Mouse (Mus musculus): ENCODE measurements around the gene Rabl6.
A peak's percentile ranks its signal among the peaks of the same experiment; 100 is the strongest.

The Rabl6 gene

DNA sequence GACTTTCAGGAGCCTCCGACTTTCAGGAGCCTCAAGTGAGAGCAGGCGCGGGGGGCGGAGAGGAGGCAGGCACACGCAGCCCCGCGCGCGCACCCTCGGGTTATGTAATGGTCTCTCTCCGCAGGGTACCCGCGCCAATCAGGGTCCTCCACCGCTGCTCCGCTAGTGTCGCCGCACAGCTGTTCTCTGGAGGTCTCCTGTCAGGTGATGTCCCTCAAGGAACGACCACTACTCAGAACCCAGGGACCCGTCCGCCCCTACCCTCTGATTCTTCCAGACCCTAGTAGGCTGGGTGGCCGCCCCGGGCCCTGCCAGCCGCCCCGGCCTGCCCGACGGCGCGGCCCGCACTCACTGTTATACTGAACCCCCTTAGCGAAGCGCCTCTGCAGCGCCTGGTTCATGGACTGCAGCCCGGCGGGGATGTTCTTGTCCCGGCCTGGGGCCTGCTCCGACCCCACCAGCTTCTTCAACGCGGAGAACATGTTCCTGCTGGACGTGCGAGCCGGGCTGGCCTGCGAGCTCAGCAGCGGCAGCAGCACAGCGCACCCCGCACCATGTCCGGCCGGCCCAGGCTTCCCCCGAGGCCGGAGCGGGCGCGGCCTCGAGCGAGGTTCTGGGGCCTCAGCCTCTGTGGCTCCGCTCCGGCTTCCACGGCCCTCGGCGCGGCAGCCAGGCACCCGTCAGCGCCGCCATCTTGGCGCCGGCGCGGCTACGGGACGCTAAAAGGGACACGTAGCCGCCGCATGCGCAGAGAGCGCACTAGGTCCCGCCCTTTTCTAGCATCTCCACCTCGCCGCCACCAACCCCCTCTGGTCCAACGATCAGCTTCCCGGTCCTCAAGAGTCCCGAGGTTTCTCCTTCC is at the start of gene Rabl6:
Gene Rabl6 (minus strand): TSS at position 761 of the 862 bp plus-strand sequence.
- peak; percentile 91 for DNase-seq (ENCODE audit: low spot score)

- DNase-seq (ENCODE audit: low spot score) = no peak
Observed at GRCm38 (mm10) chr2:25657652-25658051, 49.3 kb upstream of the Rabl6 start, which contains the start of gene Lcn5. Gene Lcn5 (plus strand): TSS chr2:25657952.

DNA sequence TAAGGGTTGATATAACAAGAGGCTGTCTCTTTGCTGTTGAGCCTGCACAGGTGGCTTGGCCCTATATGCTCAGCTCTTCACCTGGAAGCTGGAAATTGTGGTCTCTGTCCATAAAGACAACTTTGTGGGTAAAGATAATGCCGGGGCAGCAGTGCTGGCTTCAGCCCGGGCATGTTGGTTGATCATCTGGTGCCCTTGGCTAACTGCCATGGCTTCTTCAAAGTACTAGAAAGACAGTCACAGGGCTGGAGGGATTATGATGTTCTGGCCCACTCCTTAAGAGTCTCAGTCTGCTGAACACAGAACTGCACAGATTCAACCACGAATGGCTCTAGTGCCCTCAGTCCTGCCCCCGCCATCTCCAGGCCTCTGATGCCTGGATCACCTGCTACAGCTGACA is 48.9 kb upstream of the Rabl6 start:
- DNase-seq (ENCODE audit: low spot score) = no peak

- DNase-seq (ENCODE audit: low spot score) = peak; percentile 18
Observed at GRCm38 (mm10) chr2:25656691-25657090, 48.4 kb upstream of the Rabl6 start.

GRCm38 (mm10) chr2:25654502-25654901 is 46.2 kb upstream of the Rabl6 start:
- peak; percentile 23 for DNase-seq (ENCODE audit: low spot score)

GRCm38 (mm10) chr2:25652902-25653301 is 44.6 kb upstream of the Rabl6 start, which contains the start of gene Lcn8:
Gene Lcn8 (plus strand): TSS chr2:25653120.
- DNase-seq (ENCODE audit: low spot score) = no peak

- peak; percentile 41 for DNase-seq (ENCODE audit: low spot score)
Observed at GRCm38 (mm10) chr2:25639890-25640289, 31.6 kb upstream of the Rabl6 start.

DNA sequence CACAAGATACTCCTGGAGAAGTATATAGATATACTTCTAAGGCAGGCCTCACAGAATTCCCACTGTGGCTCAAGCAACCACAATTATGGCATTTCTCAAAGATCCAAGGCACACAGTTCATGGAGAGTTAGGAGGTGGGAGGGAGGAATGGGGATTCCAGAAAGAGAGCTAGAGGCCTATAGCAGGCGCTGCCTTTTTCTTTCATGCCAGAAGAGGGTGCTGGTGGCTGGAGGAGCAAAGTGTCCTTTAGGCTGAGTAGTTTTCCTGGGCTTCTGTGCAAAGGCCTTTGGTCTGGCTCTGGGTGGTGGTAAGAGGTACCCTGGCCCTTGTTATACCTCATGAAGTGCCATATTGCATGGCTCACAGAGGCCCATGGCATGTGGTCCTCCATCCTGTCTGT is 25.7 kb upstream of the Rabl6 start:
- no peak for DNase-seq (ENCODE audit: low spot score)

GRCm38 (mm10) chr2:25633616-25634015 is 25.3 kb upstream of the Rabl6 start:
- no peak for DNase-seq (ENCODE audit: low spot score)

GRCm38 (mm10) chr2:25628738-25629137 is 20.4 kb upstream of the Rabl6 start:
- no peak for DNase-seq (ENCODE audit: low spot score)

DNA sequence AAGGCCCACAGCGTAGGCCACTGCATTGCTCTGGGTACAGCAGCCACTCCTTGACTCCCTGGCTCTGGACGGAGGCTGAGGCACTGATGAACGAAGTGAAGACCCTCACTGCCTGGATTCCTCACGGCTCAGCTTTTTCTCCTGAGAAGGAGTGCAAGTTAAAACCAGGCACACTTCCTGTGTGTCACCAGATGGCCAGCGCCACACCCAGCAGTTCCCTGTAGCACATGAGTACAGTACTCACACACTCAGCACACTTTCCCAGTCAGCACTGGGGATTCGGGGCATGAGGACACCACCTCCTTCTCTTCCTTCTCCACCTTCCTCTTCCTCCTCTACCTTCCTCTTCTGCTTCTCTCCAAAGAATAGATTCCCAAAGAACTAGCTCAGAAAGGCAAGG is 19.5 kb upstream of the Rabl6 start, which contains the start of gene Fcna:
Gene Fcna (minus strand): TSS at position 220 of the 400 bp plus-strand sequence.
- no peak for DNase-seq (ENCODE audit: low spot score)

GRCm38 (mm10) chr2:25625986-25626385 is 17.7 kb upstream of the Rabl6 start:
- no peak for DNase-seq (ENCODE audit: low spot score)

GRCm38 (mm10) chr2:25621229-25622200 is 13.2 kb upstream of the Rabl6 start, which contains the start of gene Tmem141:
Gene Tmem141 (minus strand): TSS chr2:25622005.
- peak; percentile 94 for DNase-seq (ENCODE audit: low spot score)

DNA sequence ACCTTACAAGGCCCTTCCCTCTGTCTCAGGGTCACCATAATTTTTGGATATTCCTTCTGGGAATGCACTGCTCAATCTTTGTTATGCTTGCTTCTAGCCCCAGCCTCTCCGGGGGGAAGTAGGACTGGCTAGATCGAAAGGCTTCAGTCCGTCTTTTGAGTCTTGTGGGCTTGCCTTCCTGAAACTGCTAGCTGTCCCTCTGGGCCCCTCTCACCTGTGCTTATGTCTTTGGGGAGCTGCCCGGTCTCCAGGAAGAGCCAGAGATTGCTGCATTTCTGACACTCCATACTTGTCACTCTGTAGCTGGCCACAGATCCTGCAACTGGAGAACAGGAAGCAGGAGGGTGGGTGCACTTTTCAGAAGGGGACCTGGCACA is 12.5 kb upstream of the Rabl6 start:
- no peak for DNase-seq (ENCODE audit: low spot score)

DNA sequence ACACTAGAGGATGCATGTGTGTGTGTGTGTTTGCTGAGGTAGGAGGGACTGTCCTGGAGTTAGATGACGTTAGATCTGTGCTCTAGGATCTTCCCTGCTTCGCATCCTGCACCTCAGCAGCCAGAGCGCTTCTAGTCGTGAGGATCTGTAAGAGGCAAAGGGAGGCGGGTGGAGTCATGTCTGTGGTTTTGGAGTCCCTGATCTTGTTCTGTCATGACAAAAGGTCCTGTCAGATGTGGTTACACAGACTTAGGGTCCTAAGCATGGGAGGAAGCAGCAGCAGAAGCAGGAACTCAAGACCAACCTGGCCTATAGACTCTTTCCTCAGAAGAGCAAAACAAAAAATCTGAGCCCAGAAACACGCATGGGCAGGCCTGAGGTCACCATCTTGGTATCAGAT is 12.1 kb upstream of the Rabl6 start:
- DNase-seq (ENCODE audit: low spot score) = no peak

- DNase-seq (ENCODE audit: low spot score) = no peak
Observed at GRCm38 (mm10) chr2:25617578-25617977, 9.3 kb upstream of the Rabl6 start, which contains the start of gene Ccdc183. Gene Ccdc183 (minus strand): TSS chr2:25617678.

DNA sequence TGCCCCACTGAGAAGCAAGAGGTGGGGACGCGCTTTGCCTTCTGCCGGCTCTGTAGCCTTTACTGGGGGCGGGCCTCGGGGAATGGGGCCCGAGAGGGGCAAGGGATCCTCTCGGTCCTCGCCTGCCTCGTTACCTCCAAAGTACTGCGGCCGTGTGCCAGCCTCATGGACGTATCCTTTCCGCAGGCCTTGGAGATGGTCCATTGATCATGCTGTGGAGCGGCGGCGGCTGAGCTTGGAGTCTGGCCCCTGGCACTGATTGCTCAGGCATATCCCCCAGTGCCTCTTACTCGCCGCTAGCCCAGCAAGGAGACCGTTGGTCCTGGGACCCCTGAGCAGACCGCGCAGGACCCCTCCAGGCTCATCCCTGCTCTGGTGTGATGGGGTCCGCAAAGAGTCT is 8.1 kb upstream of the Rabl6 start:
- DNase-seq (ENCODE audit: low spot score) = no peak

DNA sequence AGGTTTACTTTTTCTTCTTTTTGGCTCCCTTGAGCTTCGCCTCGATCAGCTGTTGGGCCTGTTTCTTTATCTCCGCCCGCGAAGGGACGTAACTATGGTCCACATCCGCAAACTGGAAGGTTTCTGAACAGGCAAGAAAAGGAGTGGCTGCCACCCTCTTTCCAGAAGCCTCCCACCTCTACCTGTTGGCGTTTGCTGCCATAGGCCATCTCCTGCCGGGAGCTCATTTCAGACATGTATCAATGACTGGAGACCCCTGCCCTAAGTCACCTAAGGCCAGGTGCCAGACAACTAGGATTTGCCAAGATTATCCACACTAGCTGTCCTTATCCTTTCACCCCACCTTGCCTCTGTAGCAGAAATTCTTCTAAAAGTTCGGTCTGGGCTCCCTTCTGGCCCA is 350 bp upstream of the Rabl6 start:
- no peak for DNase-seq (ENCODE audit: low spot score)

- DNase-seq (ENCODE audit: low spot score) = no peak
Observed at GRCm38 (mm10) chr2:25602526-25602925, 5.8 kb downstream of the Rabl6 start.

- DNase-seq (ENCODE audit: low spot score) = no peak
Observed at GRCm38 (mm10) chr2:25600037-25600436, 8.3 kb downstream of the Rabl6 start.

DNA sequence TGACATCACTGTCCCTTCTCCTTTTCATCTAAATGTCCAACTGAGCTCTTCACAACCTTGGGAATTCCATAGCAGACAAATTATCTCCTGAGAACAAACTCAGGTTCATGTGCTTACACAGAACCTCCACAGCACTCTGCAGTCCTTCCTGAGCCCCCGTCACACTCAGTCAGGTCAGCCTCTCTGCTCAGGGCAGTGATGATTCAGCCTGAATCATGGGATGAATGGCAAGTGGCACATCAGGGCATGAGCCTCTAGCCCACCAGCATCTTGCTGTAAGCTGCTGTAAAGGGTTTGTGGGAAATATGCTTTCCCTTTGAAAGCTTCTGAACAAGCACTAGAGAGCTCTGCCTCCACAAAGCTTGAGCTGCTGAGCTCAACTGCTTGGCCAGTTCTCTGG is 9.6 kb downstream of the Rabl6 start:
- no peak for DNase-seq (ENCODE audit: low spot score)

DNA sequence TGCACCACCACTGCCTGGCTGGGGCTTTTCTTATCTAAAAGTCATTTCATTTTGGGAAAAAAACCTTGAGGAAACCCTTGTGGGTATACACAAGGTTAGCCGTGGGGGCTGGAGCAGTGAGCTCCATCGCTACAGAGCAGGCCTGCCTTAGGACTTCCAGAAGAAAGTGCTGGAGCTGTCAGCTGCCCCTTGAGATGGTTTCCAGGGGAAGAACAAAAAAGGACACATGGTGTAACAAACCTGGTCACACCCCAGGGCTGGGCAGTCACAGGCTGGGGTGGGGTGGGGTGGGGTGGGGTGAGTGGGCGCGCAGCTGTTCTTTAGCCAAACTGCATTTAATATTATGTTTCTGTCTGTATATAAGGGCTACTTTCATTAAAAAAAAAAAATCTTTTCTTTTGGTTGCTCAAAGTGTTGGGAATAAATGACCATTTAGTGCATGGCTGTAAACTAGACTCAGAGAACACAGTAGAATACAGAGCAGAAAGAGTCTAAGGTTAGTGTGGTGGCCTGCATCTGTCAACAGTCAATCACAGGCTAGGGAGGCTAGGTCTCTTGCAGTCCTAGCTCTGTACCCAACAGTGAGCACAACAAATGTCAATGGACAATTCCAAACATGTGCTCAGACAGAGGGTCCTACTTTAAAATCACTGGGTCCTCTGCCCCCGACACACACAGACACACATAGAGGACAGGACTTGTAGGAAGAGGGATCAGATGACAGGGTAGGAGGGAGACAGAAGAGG is 11.4 kb downstream of the Rabl6 start:
- no peak for DNase-seq (ENCODE audit: low spot score)

Data from urinary bladder, postnatal 14 days (tissue).